Mouse (Mus musculus) heart, postnatal 0 days (tissue): ENCODE measurements around the gene Grin2d.

Experiments used
- CTCF ChIP-seq: IDR thresholded peaks from 2 replicates; pipeline ENCODE4 v1.5.1; 2016; ENCODE audit warnings: antibody characterized with exemption, control low read depth, low read depth
- EP300 ChIP-seq: IDR thresholded peaks from 2 replicates; pipeline ENCODE4 v1.6.1; 2016; ENCODE audit warnings: antibody characterized with exemption, low read depth

DNA sequence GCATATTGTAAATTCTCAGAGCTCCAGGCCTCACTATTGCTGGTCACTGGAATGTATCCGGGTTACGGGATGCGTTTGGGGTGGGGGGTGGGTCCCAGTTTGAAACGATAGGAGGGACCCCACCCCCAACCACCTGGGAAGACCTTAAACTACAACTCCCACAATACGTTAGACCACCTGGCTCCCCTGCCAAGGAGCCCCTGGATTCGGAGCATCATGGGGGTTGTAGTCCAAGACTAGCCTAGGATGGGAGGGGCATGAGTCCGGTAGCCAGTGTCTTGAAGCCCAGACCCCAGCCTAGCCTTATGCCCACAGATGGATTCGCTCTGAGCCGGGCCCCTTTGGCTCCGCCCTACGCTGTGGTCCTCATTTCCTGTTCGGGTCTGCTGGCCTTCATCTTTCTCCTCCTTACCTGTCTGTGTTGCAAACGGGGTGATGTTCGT lies 92.0 kb downstream of the Grin2d start:
- TF ChIP-seq EP300 = no peak
- TF ChIP-seq CTCF = no peak
